Mouse (Mus musculus): ENCODE results near the gene AC161166.1. TPM values are rescaled to one million over a fixed set of nuclear protein-coding genes. Genes with fewer than 3 reads are reported as not detected.

The AC161166.1 gene
- total RNA-seq, 2 experiments from 2014 or later: not detected

GRCm38 (mm10) chr7:24462388-24463319 is 49.6 kb downstream of the AC161166.1 start, which contains the start of gene Plaur:
TSS of gene Plaur (plus strand) at chr7:24462484.
- peak; percentile 43 to 49 for DNase-seq (ENCODE audit: low spot score in 2 of 2)

GRCm38 (mm10) chr7:24461376-24462051 is 50.7 kb downstream of the AC161166.1 start:
- peak; percentile 29 to 35 for DNase-seq (ENCODE audit: low spot score in 2 of 2)

Other genes starting within 250 kb of the AC161166.1 start
- 1 to 10 TPM; 3.1 to 4.5 TPM for gene Zfp93, start 242.0 kb downstream of the AC161166.1 start, total RNA-seq (2021)
- 1 to 10 TPM; 6.9 to 7.0 TPM for gene Zfp61, start 211.2 kb downstream of the AC161166.1 start, total RNA-seq (2021)
- gene Zfp94, start 195.8 kb downstream of the AC161166.1 start, total RNA-seq (2021): 1 to 10 TPM; 4.2 to 4.4 TPM
- gene Tescl, start 178.5 kb downstream of the AC161166.1 start, total RNA-seq (2021): 1 to 10 TPM in 1 of 2 experiments, under 1 TPM in 1; 0.73 to 1.3 TPM
- not detected for gene Lypd5, start 163.3 kb downstream of the AC161166.1 start, total RNA-seq (2021)
- 1 to 10 TPM in 1 of 2 experiments, under 1 TPM in 1; 0.60 to 1.5 TPM for gene Kcnn4, start 142.2 kb downstream of the AC161166.1 start, total RNA-seq (2021)
- gene Smg9, start 112.8 kb downstream of the AC161166.1 start, total RNA-seq (2021): 10 to 100 TPM; 17.7 to 20.1 TPM
- not detected for gene Irgc1, start 60.2 kb downstream of the AC161166.1 start, total RNA-seq (2021)
- 10 to 100 TPM in 1 of 2 experiments, 1 to 10 TPM in 1; 6.5 to 14.4 TPM for gene Plaur, start 50.0 kb downstream of the AC161166.1 start, total RNA-seq (2021)
- gene Cadm4, start 30.4 kb downstream of the AC161166.1 start, total RNA-seq (2021): 1 to 10 TPM; 3.5 TPM
- gene Zfp428, start 5.4 kb downstream of the AC161166.1 start, total RNA-seq (2021): 1 to 10 TPM; 4.6 to 5.0 TPM
- 10 to 100 TPM; 21.0 to 24.1 TPM for gene Irgq, start 18.2 kb upstream of the AC161166.1 start, total RNA-seq (2021)
- gene Pinlyp, start 33.7 kb upstream of the AC161166.1 start, total RNA-seq (2021): not detected
- 10 to 100 TPM; 35.9 to 37.1 TPM for gene Xrcc1, start 33.8 kb upstream of the AC161166.1 start, total RNA-seq (2021)
- gene Ethe1, start 75.1 kb upstream of the AC161166.1 start, total RNA-seq (2021): 10 to 100 TPM; 28.9 to 40.3 TPM
- under 1 TPM; 0.32 to 0.46 TPM for gene Zfp575, start 75.2 kb upstream of the AC161166.1 start, total RNA-seq (2021)
- gene Phldb3, start 98.3 kb upstream of the AC161166.1 start, total RNA-seq (2021): 1 to 10 TPM; 3.8 to 5.2 TPM
- gene Lypd3, start 124.1 kb upstream of the AC161166.1 start, total RNA-seq (2021): under 1 TPM in 1 of 2 experiments, not detected in 1; 0.50 TPM
- gene Tex101, start 164.2 kb upstream of the AC161166.1 start, total RNA-seq (2021): not detected
- gene BC049730, start 196.8 kb upstream of the AC161166.1 start, total RNA-seq (2021): not detected
- gene Gm4763, start 214.5 kb upstream of the AC161166.1 start, total RNA-seq (2021): not detected
- under 1 TPM in 1 of 2 experiments, not detected in 1; 0.19 TPM for gene Cd177, start 247.9 kb upstream of the AC161166.1 start, total RNA-seq (2021)